Mouse (Mus musculus) testis, adult 2 months (tissue): ENCODE results near the gene Gm28539.

ENCODE experiments used
- CTCF ChIP-seq: fragments of 200-500 bp; IDR thresholded peaks from 2 replicates; pipeline ENCODE4 v1.5.1; 2012; ENCODE audit warnings: low read depth, mild to moderate bottlenecking, inconsistent platforms, low read length, moderate library complexity; ENCODE audit not compliant: control insufficient read depth, insufficient read depth, insufficient replicate concordance
- POLR2A ChIP-seq: fragments of 200-500 bp; IDR thresholded peaks from 2 replicates; pipeline ENCODE4 v1.6.1; 2012; ENCODE audit warnings: low read depth, mild to moderate bottlenecking, inconsistent platforms, low read length, moderate library complexity; ENCODE audit not compliant: control insufficient read depth

- TF ChIP-seq POLR2A (no peak), CTCF (no peak)
Observed at GRCm38 (mm10) chr16:18811032-18811431, 25.4 kb upstream of the Gm28539 start.
